In the genomic region with DNA sequence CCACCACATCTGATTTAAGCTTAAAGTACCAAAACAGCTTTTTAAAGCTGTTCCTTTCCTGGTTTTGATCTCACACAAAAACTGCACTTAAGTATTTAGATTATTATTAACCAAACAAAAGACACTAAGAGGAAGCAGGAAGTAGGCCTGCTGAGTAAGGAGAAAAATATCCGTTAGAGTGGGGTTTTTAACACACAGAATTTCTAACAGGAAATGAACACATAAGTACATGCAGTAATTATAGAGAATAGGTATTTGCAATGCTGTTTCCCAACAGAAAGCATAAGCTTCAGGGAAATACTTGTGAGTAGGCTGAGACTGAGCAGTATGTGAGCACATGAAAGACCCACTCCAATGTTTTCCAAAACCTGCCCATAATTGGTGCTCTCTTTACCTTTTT, we compare ENCODE assay signal across 12 mouse cellular contexts. TPM values are rescaled to one million over a fixed set of nuclear protein-coding genes. Genes with fewer than 3 reads are reported as not detected.
DNase-seq lines count a peak whose midpoint lies in the region; ATAC-seq and TF ChIP-seq lines count a peak whose summit lies in the region.
"Had no signal": no experiment of that assay in that cellular context is flagged by ENCODE, and none has a peak within 500 bp of the region (broad histone marks: within the 10 kb centered on the region; RNA-seq: fewer than 3 reads in every experiment).

No protein-coding gene starts in this region.

- H3K4me2 ChIP-seq in heart, embryonic 11.5 days: no peak overlapping the region
- no peak overlapping the region for H3K4me2 ChIP-seq in lung, embryonic 14.5 days
- no peak overlapping the region for H3K4me2 ChIP-seq in forebrain, embryonic 15.5 days (replicated peaks)
- H3K4me2 ChIP-seq: hindbrain, embryonic 14.5 days; limb, embryonic 15.5 days had no signal

- H3K9ac ChIP-seq in heart, embryonic 11.5 days (ENCODE audit: low read depth, low read length): no peak overlapping the region
- no peak overlapping the region for H3K9ac ChIP-seq in lung, embryonic 14.5 days
- H3K9ac ChIP-seq in forebrain, embryonic 15.5 days (replicated peaks): no peak overlapping the region
- H3K9ac ChIP-seq: hindbrain, embryonic 14.5 days; limb, embryonic 15.5 days had no signal

- H3K36me3 ChIP-seq in heart, embryonic 11.5 days (ENCODE audit: control insufficient read depth, insufficient read depth, low read length): no peaks in the 10 kb centered on the region
- 0 out of 2 replicates have a peak, but pooled peaks cover 7% of the 10 kb centered on the region for H3K36me3 ChIP-seq in lung, embryonic 14.5 days (ENCODE audit: insufficient read depth)
- H3K36me3 ChIP-seq in macrophage (ENCODE audit: inconsistent target): no peaks in the 10 kb centered on the region
- peaks cover 5% of the 10 kb centered on the region; the same call in 1 of the 2 replicates for H3K36me3 ChIP-seq in forebrain, embryonic 15.5 days

- no peaks in the 10 kb centered on the region for H3K4me1 ChIP-seq in heart, embryonic 11.5 days (ENCODE audit: control insufficient read depth, insufficient read depth, low read length)
- no peaks in the 10 kb centered on the region for H3K4me1 ChIP-seq in lung, embryonic 14.5 days (ENCODE audit: insufficient read depth)
- H3K4me1 ChIP-seq in forebrain, embryonic 15.5 days: no peaks in the 10 kb centered on the region
- H3K4me1 ChIP-seq: limb, embryonic 15.5 days had no signal

- no peak for ATAC-seq in heart, embryonic 11.5 days (replicated peaks; ENCODE audit: insufficient number of reproducible peaks, low FRiP score, low TSS enrichment)
- ATAC-seq in lung, embryonic 14.5 days (ENCODE audit: insufficient read depth): no peak
- ATAC-seq in forebrain, embryonic 15.5 days (replicated peaks): no peak

- no peak for TF ChIP-seq CTCF in lung, embryonic 14.5 days (IDR thresholded peaks at IDR 0.05; ENCODE audit: low read depth)

- H3K4me3 ChIP-seq in heart, embryonic 11.5 days (ENCODE audit: low read depth, low read length): no peak overlapping the region
- H3K4me3 ChIP-seq in lung, embryonic 14.5 days (ENCODE audit: low read depth, low read length): no peak overlapping the region
- H3K4me3 ChIP-seq in macrophage (ENCODE audit: inconsistent target): no peak overlapping the region
- no peak overlapping the region for H3K4me3 ChIP-seq in forebrain, embryonic 15.5 days
- H3K4me3 ChIP-seq: gastrocnemius, adult 2 months; limb, embryonic 15.5 days had no signal

- no peaks in the 10 kb centered on the region for H3K27me3 ChIP-seq in heart, embryonic 11.5 days (ENCODE audit: control insufficient read depth, insufficient read depth, low read length)
- H3K27me3 ChIP-seq in lung, embryonic 14.5 days (ENCODE audit: insufficient read depth, low read length): no peaks in the 10 kb centered on the region
- no peaks in the 10 kb centered on the region for H3K27me3 ChIP-seq in forebrain, embryonic 15.5 days
- H3K27me3 ChIP-seq: limb, embryonic 15.5 days had no signal

- WGBS in heart, embryonic 11.5 days (ENCODE audit: insufficient replicate concordance): 57% methylated on average over 1 of the region's 1 CpGs
- WGBS in lung, embryonic 14.5 days: 36% methylated on average over 1 of the region's 1 CpGs
- 0% methylated on average over 1 of the region's 1 CpGs for WGBS in macrophage (ENCODE audit: missing documents)
- WGBS in forebrain, embryonic 15.5 days: 43% methylated on average over 1 of the region's 1 CpGs

- peak; percentile 33 for DNase-seq in heart, adult 8-10 months (ENCODE audit: low spot score)
- peak; percentile 7 for DNase-seq in lung, embryonic 14.5 days
- DNase-seq in lung, adult 18-20 months: no peak
- peak; percentile 27 for DNase-seq in Muller cell, postnatal 12 days (ENCODE audit: inconsistent ontology term)
- no peak for DNase-seq in gastrocnemius, adult 8-10 months (ENCODE audit: low spot score in 2 of 2)
- DNase-seq: cerebellum, adult 2 months; gastrocnemius, adult 2 months had no signal

- peaks cover 98% of the 10 kb centered on the region for H3K79me2 ChIP-seq in macrophage (ENCODE audit: inconsistent target)

- no peak overlapping the region for H3K27ac ChIP-seq in heart, embryonic 11.5 days (ENCODE audit: low read depth, low read length)
- no peak overlapping the region for H3K27ac ChIP-seq in lung, embryonic 14.5 days (ENCODE audit: low read depth)
- H3K27ac ChIP-seq in macrophage: peak overlapping the region; percentile 87
- H3K27ac ChIP-seq in forebrain, embryonic 15.5 days (replicated peaks): no peak overlapping the region
- H3K27ac ChIP-seq: hindbrain, embryonic 14.5 days; limb, embryonic 15.5 days had no signal

- no peaks in the 10 kb centered on the region for H3K9me3 ChIP-seq in heart, embryonic 11.5 days (replicated peaks; ENCODE audit: control insufficient read depth, low read length)
- H3K9me3 ChIP-seq in lung, embryonic 14.5 days (ENCODE audit: low read depth, low read length): no peaks in the 10 kb centered on the region
- H3K9me3 ChIP-seq in forebrain, embryonic 15.5 days: no peaks in the 10 kb centered on the region
- H3K9me3 ChIP-seq: limb, embryonic 15.5 days had no signal

RNA-seq across cellular contexts. Expression of gene Pik3c2a, which starts 33.8 kb away (rescaled TPM):
- 10 to 100 TPM; 12.9 to 15.6 (median 14.1) TPM for total RNA-seq in heart, adult 8-10 months (2022)
- 24.7 and 29.5 TPM in 2 replicates for polyA plus RNA-seq in heart, embryonic 11.5 days (2014; fragmentation: Nextera tagmentation; extraction: Ambion mirVana)
- polyA plus RNA-seq in lung, embryonic 14.5 days (2014; fragmentation: Nextera tagmentation; extraction: Ambion mirVana): 33.4 and 35.6 TPM in 2 replicates
- 100 to 1,000 TPM in 22 of 26 experiments, 10 to 100 TPM in 4; 72.7 to 206 (median 140) TPM for total RNA-seq in macrophage (2018; cell fraction: chromatin; rRNA removed)
- total RNA-seq in macrophage (2018; cell fraction: cytosol; rRNA removed): 10 to 100 TPM; 15.9 to 40.1 (median 25.7) TPM
- total RNA-seq in macrophage (2018; cell fraction: nucleus; rRNA removed): 100 to 1,000 TPM in 7 of 26 experiments, 10 to 100 TPM in 19; 56.0 to 141 (median 72.0) TPM
- polyA plus RNA-seq in macrophage (2018): 22.0 to 27.0 TPM (median 25.2 TPM) in 3 replicates
- 17.2 and 18.2 TPM in 2 replicates for polyA plus RNA-seq in forebrain, embryonic 15.5 days (2015; fragmentation: Nextera tagmentation; extraction: Ambion mirVana)
- total RNA-seq in gastrocnemius, adult 8-10 months (2022): 1 to 10 TPM; 3.9 to 7.0 (median 5.7) TPM

Comparison
In these comparisons a context has a peak if more than half of its experiments do, and no peak if none do; other contexts are left out.
1. DNase-seq: peak in heart, adult 8-10 months (single experiment), lung, embryonic 14.5 days (single experiment) and Muller cell, postnatal 12 days (single experiment); none in lung, adult 18-20 months (0 of 2) and gastrocnemius, adult 8-10 months (0 of 2).